Mouse (Mus musculus) WW6 (cell line): ENCODE data around the gene Hspa8.
A peak's percentile ranks its signal among the peaks of the same experiment; 100 is the strongest.

Source experiments
- DNase-seq: peaks from one replicate; pipeline ENCODE4 v3.0.0-alpha.2; 2013; ENCODE audit warnings: low read depth, low spot score

Hspa8 gene

DNA sequence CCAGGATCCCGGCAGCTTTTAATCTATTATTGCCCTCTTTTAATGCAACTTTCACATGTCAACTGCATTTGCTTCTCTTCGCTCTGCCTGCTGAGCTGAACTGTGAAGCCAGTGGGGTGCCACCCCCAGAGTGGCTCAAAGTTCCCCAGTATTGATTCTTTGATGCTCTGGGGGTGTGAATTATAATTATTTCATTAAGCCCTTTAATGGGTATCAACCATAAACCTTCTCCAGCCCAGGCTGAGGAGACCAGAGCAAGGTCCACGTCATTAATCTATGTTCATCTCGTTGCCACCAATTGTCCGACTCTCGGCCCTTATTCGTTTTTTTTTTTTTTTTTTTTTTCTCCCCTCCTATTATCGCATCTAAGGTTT is 8.1 kb downstream of the Hspa8 start:
- DNase-seq, result no peak

DNA sequence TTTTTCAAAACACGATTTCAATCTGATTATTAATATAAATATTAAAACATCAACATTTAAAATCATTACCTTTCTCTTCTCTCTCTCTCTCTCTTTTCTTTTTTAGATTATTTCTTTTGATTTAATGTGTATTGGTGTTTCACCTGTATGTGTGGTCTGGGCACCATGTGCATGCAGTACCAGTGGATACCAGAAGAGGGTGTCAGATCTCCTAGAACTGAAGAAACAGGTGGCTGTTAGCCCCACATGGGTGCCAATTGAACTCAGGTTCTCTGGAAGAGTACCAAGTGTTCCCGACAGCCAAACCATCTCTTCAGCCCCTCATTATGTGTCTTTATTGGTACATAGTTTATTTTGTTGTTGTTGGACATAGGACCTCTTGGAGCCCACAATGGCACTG is 11.1 kb downstream of the Hspa8 start:
- DNase-seq, result no peak

DNA sequence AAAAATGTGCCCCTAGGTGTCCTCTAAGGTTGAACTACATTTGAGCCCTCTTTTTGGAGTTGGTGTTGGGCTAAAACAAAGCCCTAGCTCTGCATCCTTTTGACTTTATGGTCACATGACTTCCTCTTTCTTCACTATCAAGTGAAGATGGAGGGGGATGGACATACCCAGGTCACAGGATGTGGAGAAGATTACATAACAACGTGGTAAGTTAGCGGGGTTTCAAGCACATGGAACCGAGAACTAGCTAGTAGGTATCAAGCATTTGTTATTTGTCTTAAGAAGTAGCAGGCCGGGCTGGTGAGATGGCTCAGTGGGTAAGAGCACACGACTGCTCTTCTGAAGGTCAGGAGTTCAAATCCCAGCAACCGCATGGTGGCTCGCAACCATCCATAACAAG is 13.3 kb downstream of the Hspa8 start:
- DNase-seq, result no peak

DNA sequence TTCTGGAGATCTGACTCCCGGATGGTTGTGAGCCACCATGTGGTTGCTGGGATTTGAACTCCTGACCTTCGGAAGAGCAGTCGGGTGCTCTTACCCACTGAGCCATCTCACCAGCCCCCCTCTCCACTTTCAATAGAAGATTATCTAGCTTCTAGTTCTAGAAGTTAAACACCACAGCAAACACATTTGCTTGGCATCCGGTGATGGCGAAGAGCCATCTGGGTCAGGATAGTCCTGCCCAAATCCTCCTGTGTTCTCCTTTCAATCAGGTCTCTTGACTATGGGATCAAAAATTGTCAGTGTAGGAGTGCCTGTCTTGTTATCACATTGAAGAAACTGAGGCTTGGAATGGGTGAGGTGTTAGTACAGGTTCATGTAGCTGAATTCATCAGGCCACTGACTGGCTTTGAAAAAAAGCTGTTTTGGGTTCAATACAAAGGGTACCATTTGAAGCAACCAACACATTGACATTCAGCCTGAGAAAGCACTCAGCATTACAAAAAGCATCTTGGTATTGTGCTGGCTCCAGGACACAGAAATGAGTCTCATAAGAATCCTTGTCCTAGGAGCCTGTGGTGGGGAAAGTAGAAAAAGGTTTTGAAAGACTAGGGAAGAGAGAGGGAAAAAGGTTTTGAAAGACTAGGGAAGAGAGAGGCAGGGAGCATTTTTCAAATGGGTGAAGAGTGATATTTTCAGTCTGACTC is 16.7 kb downstream of the Hspa8 start:
- no peak for DNase-seq

DNA sequence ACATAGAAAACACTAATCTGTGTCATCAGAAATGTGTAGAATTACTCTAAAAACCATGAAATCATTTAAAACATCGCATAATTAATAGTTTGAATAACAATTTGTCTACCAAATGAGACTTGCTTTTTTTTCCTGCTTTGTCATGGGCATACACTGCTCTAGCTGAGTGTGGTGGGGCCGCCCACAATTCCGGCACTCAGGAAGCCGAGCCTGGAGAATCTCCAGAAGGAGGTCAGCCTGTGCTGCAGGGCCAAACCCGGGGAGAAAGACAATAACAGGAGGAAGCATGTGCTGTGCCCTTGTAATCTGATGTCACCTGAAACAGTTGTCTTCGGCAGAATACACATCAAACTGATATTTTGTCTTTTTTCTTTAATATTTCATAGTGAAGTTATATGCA is 24.8 kb downstream of the Hspa8 start:
- DNase-seq, result no peak

DNA sequence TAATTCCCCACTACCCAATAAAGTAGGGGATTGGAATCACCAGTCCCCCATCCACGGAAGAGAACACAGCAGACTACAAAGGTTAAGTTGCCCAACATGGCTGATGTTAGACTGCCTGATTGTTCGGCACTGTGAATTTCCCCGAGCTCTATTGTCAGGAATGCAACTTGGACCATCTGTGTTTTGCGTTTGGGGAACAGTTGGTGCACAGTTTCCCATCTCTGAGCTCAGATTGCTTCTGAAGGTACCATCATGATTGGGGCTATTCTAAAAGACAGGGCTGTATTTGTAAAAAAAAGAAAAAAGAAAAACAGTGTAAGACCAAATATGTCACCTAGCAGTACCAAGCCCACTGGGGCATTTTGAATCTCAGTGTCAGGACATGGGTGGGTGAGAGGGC is 26.6 kb downstream of the Hspa8 start:
- DNase-seq, result no peak

DNA sequence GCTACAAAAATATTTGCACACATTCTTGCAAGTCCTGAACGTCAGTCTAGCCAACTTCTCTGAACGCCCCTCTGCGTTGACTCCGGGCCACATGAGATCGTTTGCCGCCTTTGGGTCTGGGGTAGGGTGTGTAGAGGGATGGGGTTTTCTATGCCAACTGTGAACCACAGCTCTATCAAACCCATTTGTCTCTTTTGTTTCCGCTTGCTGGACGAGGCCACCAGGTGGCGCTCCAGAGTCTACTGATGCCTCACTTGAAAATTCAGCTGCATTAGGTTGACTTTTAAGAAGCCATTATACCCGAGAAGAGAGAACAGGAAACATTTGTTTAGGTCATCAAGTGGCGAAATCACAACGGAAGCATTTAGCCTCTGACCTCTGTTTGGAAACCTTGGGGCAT is 33.8 kb downstream of the Hspa8 start:
- DNase-seq, result peak; percentile 49

DNA sequence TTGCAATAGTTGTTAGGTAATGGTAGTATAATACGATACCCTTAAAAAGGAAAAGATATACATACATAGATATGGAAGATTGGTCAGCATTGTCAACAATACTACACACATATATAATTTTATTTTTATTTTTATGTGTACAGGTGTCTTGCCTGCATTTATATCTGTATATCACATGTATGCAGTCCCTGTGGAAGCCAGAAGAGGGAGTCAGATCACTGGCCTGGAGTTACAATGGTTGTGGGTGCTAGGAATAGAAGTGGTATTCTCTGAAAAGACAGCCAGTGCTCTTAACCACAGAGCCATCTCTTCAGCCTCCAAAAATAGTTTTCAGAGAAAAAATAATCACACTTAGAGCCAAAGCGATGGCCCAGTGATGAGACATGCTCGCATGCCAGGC is 35.9 kb downstream of the Hspa8 start:
- no peak for DNase-seq

DNA sequence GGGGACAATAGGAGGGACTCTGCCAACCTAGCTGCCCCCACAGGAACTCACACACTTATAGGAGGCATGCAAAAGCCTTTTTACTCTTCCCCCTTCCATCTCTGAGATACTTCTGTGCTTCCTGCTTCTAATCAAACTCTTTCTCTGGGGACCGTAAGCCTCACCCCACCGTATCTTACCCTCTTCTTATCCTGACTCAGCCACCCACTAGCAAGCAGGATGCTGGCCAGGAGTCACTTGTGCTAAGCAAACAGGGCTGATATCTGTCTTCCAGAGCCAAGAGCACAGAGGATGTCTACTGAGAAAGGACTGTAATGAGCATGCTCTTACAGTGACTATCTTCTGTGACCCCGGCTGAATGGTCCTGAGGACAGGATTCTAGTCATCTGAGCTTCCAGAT is 38.9 kb downstream of the Hspa8 start:
- no peak for DNase-seq

DNA sequence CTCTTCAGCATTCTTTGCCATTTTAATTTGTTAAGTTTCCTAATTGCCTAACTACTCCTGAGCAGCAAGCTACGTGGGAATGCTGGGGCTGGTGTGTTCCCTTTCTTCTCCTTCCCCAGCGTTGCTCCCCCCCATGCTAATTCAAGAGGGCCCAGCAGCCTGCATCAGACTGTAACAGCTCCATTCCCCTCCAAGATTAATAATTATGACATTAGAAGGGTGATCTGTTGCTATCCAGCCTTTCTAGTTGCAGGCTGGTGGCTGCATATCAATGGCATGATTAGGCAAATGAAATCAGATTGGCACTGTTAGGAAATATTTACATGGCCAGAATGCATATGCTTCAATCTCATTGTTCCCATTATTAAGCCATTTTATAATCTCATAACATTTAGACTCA is 50.7 kb downstream of the Hspa8 start:
- no peak for DNase-seq

DNA sequence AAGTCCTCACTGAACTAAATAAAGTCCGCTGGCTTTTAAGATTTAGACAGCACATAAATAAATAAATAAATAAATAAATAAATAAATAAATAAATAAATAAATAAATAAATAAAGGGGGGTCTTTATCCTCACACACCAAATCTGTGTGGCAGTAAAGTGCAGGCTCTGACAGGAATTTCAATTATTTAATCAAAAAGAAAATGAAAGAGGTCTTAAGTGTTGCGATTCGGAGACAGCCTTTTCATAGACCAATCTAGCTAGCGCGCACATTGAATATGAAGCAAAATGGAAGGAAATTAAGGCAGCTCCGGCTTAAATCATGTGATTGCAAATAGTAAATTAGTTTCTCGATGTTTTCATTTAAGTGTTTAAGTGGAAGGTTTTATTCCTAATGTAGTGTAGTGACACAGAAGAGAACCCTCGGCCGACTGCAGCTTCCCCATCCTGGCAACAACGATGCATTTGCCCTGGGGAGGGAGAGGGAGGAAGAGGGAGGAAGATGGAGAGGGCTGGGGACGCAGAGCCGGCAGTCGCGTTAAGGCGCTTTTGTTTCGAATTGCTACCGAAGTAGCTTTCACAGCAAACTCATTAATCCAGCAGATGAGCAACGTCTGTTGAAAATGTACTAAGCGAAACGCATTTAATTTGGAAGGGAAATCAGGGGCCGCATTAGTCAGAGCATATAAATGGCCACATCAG is 57.8 kb downstream of the Hspa8 start:
- no peak for DNase-seq

DNA sequence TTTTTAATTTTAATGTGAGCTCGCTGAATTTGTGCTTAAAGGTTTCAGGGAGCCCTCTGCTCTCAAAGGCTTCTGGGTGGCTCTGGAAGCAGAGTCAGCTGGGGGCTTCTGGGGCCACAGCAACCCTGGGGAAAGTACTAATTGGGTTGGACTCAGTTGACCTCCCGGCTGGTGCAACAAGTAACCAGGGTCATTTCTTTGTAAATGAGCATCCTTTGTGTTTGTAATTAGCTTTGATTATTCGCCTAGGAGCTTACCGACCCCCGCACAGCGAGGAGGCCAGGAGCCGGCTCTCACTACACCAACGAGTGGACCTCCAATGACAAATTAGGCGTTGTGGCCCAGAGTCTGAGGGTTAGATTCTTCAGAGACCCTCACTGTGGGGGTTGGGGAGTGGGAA is 58.4 kb downstream of the Hspa8 start:
- DNase-seq, result no peak
